Mouse (Mus musculus) thymus, postnatal 14 days (tissue): Measurements from ENCODE around the gene Klf1.

Source experiments
- DNase-seq: peaks from one replicate; pipeline ENCODE4 v3.0.0; 2021

Klf1 gene

GRCm38 (mm10) chr8:84936041-84936961, 34.6 kb downstream of the Klf1 start:
- no peak for DNase-seq

- peak; percentile 65 for DNase-seq
These were observed 35.3 kb downstream of the Klf1 start, which contains the start of gene Mast1 for GRCm38 (mm10) chr8:84936962-84937546. Gene Mast1 (minus strand): TSS chr8:84937359.

GRCm38 (mm10) chr8:84937620-84938485, 36.1 kb downstream of the Klf1 start:
- DNase-seq: no peak

GRCm38 (mm10) chr8:84943699-84944098, 42.0 kb downstream of the Klf1 start:
- no peak for DNase-seq

GRCm38 (mm10) chr8:84944478-84945160, 42.9 kb downstream of the Klf1 start:
- DNase-seq: peak; percentile 63

- DNase-seq: no peak
These were observed 43.5 kb downstream of the Klf1 start for GRCm38 (mm10) chr8:84945235-84945632.

- DNase-seq: peak; percentile 26
These were observed 44.2 kb downstream of the Klf1 start for GRCm38 (mm10) chr8:84945633-84946527.

GRCm38 (mm10) chr8:84946528-84947240, 45.0 kb downstream of the Klf1 start, which contains the start of gene Rtbdn:
Gene Rtbdn (plus strand): TSS chr8:84946991.
- no peak for DNase-seq

GRCm38 (mm10) chr8:84947241-84947545, 45.5 kb downstream of the Klf1 start:
- DNase-seq: peak; percentile 37

- no peak for DNase-seq
These were observed 48.0 kb downstream of the Klf1 start for GRCm38 (mm10) chr8:84949753-84950152.

- peak; percentile 29 for DNase-seq
These were observed 51.0 kb downstream of the Klf1 start for GRCm38 (mm10) chr8:84952612-84953255.
